Mouse (Mus musculus): Measurements from ENCODE around the gene Abhd17c. TPM values are rescaled to one million over a fixed set of nuclear protein-coding genes. Genes with fewer than 3 reads are reported as not detected.
A peak's percentile ranks its signal among the peaks of the same experiment; 100 is the strongest.

Gene Abhd17c
- polyA plus RNA-seq, 1 experiment from 2014 or later: 20.4 TPM

GRCm38 (mm10) chr7:84171177-84171787 lies 19.6 kb upstream of the Abhd17c start:
- no peaks in the 10 kb centered on the region for H3K9me3 ChIP-seq
- no peaks in the 10 kb centered on the region; the same call in 1 of the 2 replicates for H3K27me3 ChIP-seq (replicated peaks)
- H3K36me3 ChIP-seq: no peaks in the 10 kb centered on the region
- no peak for ATAC-seq (ENCODE audit: extremely low read depth, insufficient number of reproducible peaks, low FRiP score, low TSS enrichment)
- no peak overlapping the region for H3K27ac ChIP-seq (replicated peaks)
- no peaks in the 10 kb centered on the region for H3K4me1 ChIP-seq
- WGBS: 77% methylated on average over 1 of the region's 1 CpGs
- no peak overlapping the region for H3K4me3 ChIP-seq
- H3K4me2 ChIP-seq: no peak overlapping the region
- H3K9ac ChIP-seq: no peak overlapping the region

- Histone ChIP-seq H3K36me3 (no peaks in the 10 kb centered on the region), H3K4me3 (no peak overlapping the region), H3K27ac (replicated peaks) (no peak overlapping the region), H3K9ac (no peak overlapping the region), H3K4me2 (no peak overlapping the region), H3K27me3 (replicated peaks) (no peaks in the 10 kb centered on the region; the same call in 1 of the 2 replicates), H3K9me3 (no peaks in the 10 kb centered on the region), H3K4me1 (0 out of 2 replicates have a peak, but pooled peaks cover 7% of the 10 kb centered on the region)
- ATAC-seq (ENCODE audit: extremely low read depth, insufficient number of reproducible peaks, low FRiP score, low TSS enrichment): no peak
- 72% methylated on average over 2 of the region's 2 CpGs for WGBS
Measured at GRCm38 (mm10) chr7:84168355-84168754, 16.7 kb upstream of the Abhd17c start.

DNA sequence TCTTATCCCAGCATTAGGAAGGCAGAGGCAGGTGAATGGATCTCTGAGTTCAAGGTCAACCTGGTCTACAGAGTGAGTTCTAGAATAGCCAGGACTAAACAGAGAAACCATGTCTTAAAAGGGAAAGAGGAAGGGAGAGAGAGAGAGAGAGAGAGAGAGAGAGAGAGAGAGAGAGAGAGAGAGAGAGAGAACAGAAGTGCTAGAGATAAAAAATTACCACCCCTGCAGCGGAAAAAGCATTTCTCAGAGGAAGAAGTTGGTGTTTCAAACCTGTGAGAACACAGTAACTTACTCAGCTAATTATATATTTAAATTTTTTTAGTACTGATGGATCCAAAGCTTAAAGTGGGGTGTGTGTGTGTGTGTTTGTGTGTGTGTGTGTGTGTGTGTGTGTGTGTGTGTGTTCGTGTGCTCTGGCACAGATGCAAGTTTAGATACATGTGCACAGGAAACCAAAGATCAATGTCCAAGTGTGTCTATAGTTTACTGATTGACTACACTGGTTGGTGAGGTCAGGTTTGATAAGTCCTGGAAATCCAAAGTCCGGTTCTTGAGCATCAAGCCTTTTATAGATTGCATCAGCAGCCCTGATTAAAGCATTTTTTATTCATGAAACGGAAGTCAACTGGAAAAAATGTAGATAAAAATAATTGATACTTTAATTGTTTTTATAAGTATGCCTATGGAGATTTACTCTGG lies 15.2 kb upstream of the Abhd17c start:
- ATAC-seq (ENCODE audit: extremely low read depth, insufficient number of reproducible peaks, low FRiP score, low TSS enrichment): no peak
- H3K36me3 ChIP-seq: no peaks in the 10 kb centered on the region
- 76% methylated on average over 4 of the region's 4 CpGs for WGBS

DNA sequence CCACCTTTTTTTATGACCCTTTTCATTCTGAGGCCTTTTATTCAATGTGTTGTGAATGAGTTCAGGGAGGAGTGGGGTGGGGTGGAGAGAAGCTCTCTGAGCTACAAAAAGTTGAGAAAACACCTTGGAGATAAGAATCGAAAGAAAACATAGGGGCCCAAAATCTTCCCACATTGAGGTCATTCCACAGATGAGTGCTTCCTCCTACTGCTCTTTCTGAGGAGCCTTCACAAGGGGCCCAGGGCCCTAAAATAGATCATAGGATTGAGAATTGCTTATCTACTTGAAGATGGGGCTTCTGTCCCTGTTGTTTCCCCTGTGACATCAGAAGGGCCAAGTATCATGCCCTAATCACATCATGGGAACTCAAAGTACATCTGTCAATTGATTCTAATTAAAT lies 14.3 kb upstream of the Abhd17c start:
- Histone ChIP-seq H3K9ac (no peak overlapping the region), H3K9me3 (no peaks in the 10 kb centered on the region), H3K36me3 (no peaks in the 10 kb centered on the region), H3K4me1 (0 out of 2 replicates have a peak, but pooled peaks cover 7% of the 10 kb centered on the region), H3K27ac (replicated peaks) (no peak overlapping the region), H3K27me3 (replicated peaks) (no peaks in the 10 kb centered on the region; the same call in 1 of the 2 replicates), H3K4me2 (no peak overlapping the region), H3K4me3 (no peak overlapping the region)
- ATAC-seq (ENCODE audit: extremely low read depth, insufficient number of reproducible peaks, low FRiP score, low TSS enrichment): no peak
- 42% methylated on average over 1 of the region's 1 CpGs for WGBS

More for the DNA sequence above, 15.2 kb upstream of the Abhd17c start:
- no peak overlapping the region for H3K27ac ChIP-seq (replicated peaks)
- H3K4me2 ChIP-seq: no peak overlapping the region
- H3K9ac ChIP-seq: no peak overlapping the region
- 0 out of 2 replicates have a peak, but pooled peaks cover 7% of the 10 kb centered on the region for H3K4me1 ChIP-seq
- H3K9me3 ChIP-seq: no peaks in the 10 kb centered on the region
- no peak overlapping the region for H3K4me3 ChIP-seq
- H3K27me3 ChIP-seq (replicated peaks): no peaks in the 10 kb centered on the region; the same call in 1 of the 2 replicates

GRCm38 (mm10) chr7:84165288-84165687 lies 13.6 kb upstream of the Abhd17c start:
- no peaks in the 10 kb centered on the region; the same call in 1 of the 2 replicates for H3K27me3 ChIP-seq (replicated peaks)
- WGBS: 40% methylated on average over 3 of the region's 3 CpGs
- H3K9ac ChIP-seq: no peak overlapping the region
- H3K27ac ChIP-seq (replicated peaks): no peak overlapping the region
- H3K4me1 ChIP-seq: 0 out of 2 replicates have a peak, but pooled peaks cover 7% of the 10 kb centered on the region
- H3K36me3 ChIP-seq: no peaks in the 10 kb centered on the region
- no peak for ATAC-seq (ENCODE audit: extremely low read depth, insufficient number of reproducible peaks, low FRiP score, low TSS enrichment)
- H3K9me3 ChIP-seq: no peaks in the 10 kb centered on the region
- no peak overlapping the region for H3K4me2 ChIP-seq
- no peak overlapping the region for H3K4me3 ChIP-seq

GRCm38 (mm10) chr7:84164880-84165279 lies 13.2 kb upstream of the Abhd17c start:
- no peak overlapping the region for H3K4me3 ChIP-seq
- H3K4me2 ChIP-seq: no peak overlapping the region
- H3K27me3 ChIP-seq (replicated peaks): no peaks in the 10 kb centered on the region; the same call in 1 of the 2 replicates
- ATAC-seq (ENCODE audit: extremely low read depth, insufficient number of reproducible peaks, low FRiP score, low TSS enrichment): no peak
- 52% methylated on average over 4 of the region's 4 CpGs for WGBS
- no peaks in the 10 kb centered on the region for H3K9me3 ChIP-seq
- no peak overlapping the region for H3K27ac ChIP-seq (replicated peaks)
- H3K4me1 ChIP-seq: 0 out of 2 replicates have a peak, but pooled peaks cover 7% of the 10 kb centered on the region
- no peaks in the 10 kb centered on the region for H3K36me3 ChIP-seq
- H3K9ac ChIP-seq: no peak overlapping the region

DNA sequence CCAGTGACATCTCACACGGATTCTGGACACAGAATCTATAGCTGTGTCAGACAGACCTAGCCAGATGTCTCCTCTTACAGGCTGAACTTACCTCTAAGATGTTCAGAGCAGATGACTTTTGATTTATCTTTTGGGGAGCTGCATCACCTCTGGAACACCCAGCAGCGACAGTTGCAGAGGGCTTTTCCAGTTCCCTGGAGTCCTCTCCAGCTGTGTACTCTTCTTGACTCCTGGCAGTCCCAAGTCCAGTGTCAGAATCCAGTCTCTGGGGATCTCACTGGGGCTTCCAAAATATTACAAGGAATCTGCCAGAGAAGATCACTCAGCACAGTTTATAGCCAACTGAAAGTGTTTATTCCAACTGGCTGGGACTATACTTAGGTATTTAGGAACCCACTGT lies 12.7 kb upstream of the Abhd17c start:
- H3K27ac ChIP-seq (replicated peaks): no peak overlapping the region
- no peaks in the 10 kb centered on the region for H3K9me3 ChIP-seq
- H3K4me1 ChIP-seq: 0 out of 2 replicates have a peak, but pooled peaks cover 7% of the 10 kb centered on the region
- H3K4me2 ChIP-seq: no peak overlapping the region
- 62% methylated on average over 2 of the region's 2 CpGs for WGBS
- ATAC-seq (ENCODE audit: extremely low read depth, insufficient number of reproducible peaks, low FRiP score, low TSS enrichment): no peak
- no peak overlapping the region for H3K9ac ChIP-seq
- no peaks in the 10 kb centered on the region for H3K36me3 ChIP-seq
- H3K4me3 ChIP-seq: no peak overlapping the region
- H3K27me3 ChIP-seq (replicated peaks): no peaks in the 10 kb centered on the region; the same call in 1 of the 2 replicates

GRCm38 (mm10) chr7:84163585-84163984 lies 11.9 kb upstream of the Abhd17c start:
- Histone ChIP-seq H3K4me3 (no peak overlapping the region), H3K9ac (no peak overlapping the region), H3K9me3 (no peaks in the 10 kb centered on the region), H3K27ac (replicated peaks) (no peak overlapping the region), H3K4me2 (no peak overlapping the region), H3K4me1 (0 out of 2 replicates have a peak, but pooled peaks cover 7% of the 10 kb centered on the region), H3K27me3 (replicated peaks) (no peaks in the 10 kb centered on the region; the same call in 1 of the 2 replicates), H3K36me3 (no peaks in the 10 kb centered on the region)
- ATAC-seq (ENCODE audit: extremely low read depth, insufficient number of reproducible peaks, low FRiP score, low TSS enrichment): no peak
- WGBS: 48% methylated on average over 4 of the region's 4 CpGs

DNA sequence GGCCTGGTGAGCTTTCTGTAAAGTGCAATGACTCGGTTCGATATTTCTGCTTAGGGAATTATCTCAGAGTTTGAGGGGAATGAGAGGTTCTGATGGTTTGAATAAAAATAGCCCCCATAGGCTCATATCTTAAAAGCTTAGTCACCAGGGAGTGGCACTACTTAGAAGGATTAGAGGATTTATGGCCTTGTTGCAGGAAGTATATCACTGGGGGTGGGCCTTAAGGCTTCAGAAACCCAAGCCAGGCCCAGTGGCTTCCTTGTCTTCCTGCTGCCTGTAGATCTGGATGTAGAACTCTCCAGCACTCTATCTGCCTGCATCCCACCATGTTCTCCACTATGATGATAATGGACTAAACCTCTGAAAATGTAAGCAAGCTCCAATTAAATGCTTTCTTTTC lies 7.7 kb upstream of the Abhd17c start:
- Histone ChIP-seq H3K27ac (replicated peaks) (no peak overlapping the region), H3K9ac (no peak overlapping the region), H3K4me3 (no peak overlapping the region), H3K4me1 (no peaks in the 10 kb centered on the region), H3K27me3 (replicated peaks) (no peaks in the 10 kb centered on the region; the same call in 1 of the 2 replicates), H3K9me3 (no peaks in the 10 kb centered on the region), H3K36me3 (no peaks in the 10 kb centered on the region), H3K4me2 (no peak overlapping the region)
- WGBS: 58% methylated on average over 2 of the region's 2 CpGs
- ATAC-seq (ENCODE audit: extremely low read depth, insufficient number of reproducible peaks, low FRiP score, low TSS enrichment): no peak

DNA sequence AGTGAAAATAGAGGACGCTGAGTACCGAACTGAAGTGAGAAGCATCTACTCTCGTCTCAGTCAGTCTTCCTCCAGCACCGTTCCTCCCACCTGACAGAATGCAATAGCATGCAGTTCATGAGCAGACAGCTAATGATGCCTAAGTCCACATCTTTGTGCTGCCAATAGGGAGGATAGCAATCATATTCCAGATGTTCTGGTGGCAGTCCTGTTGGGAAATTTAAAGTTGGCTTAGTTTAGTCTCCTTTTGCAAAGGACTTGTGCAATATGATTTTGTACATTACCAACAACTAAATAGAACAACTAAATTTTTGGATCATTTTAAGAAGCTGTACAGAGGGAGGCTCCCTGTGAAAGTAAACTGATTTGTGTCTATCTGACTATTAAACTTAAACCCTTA lies 2.1 kb upstream of the Abhd17c start:
- Histone ChIP-seq H3K27me3 (replicated peaks) (no peaks in the 10 kb centered on the region), H3K9me3 (no peaks in the 10 kb centered on the region), H3K4me1 (peaks cover 19% of the 10 kb centered on the region), H3K4me3 (no peak overlapping the region), H3K36me3 (peaks cover 5% of the 10 kb centered on the region), H3K4me2 (no peak overlapping the region), H3K9ac (no peak overlapping the region), H3K27ac (replicated peaks) (no peak overlapping the region)
- no peak for ATAC-seq (ENCODE audit: extremely low read depth, insufficient number of reproducible peaks, low FRiP score, low TSS enrichment)
- WGBS: 84% methylated on average over 4 of the region's 4 CpGs

GRCm38 (mm10) chr7:84152821-84153220 lies 1.1 kb upstream of the Abhd17c start:
- 64% methylated on average over 4 of the region's 4 CpGs for WGBS
- Histone ChIP-seq H3K27ac (replicated peaks) (no peak overlapping the region), H3K9ac (no peak overlapping the region), H3K4me1 (peaks cover 29% of the 10 kb centered on the region), H3K4me3 (peak overlapping the region; percentile 95), H3K9me3 (no peaks in the 10 kb centered on the region), H3K27me3 (replicated peaks) (no peaks in the 10 kb centered on the region), H3K36me3 (peaks cover 15% of the 10 kb centered on the region), H3K4me2 (peak overlapping the region; percentile 73)
- ATAC-seq (ENCODE audit: extremely low read depth, insufficient number of reproducible peaks, low FRiP score, low TSS enrichment): no peak

Measured in heart, embryonic 13.5 days (tissue).